Mouse (Mus musculus) inflammation-experienced regulatory T-cells, adult 16 weeks (primary cell): ENCODE results near the gene Nxpe2. TPM values are rescaled to one million over a fixed set of nuclear protein-coding genes. Genes with fewer than 3 reads are reported as not detected.

Source experiments
- polyA plus RNA-seq: library from polyadenylated mRNA; unstranded; fragments of 100-300 nt; shearing (Covaris generic); gene quantifications from one replicate; pipeline ENCODE4 v1.2.1, GENCODE M21; 2017

Gene Nxpe2
- 0.56 TPM for polyA plus RNA-seq

GRCm38 (mm10) chr9:48353148-48353698 is at the start of gene Nxpe2:
Gene Nxpe2 (minus strand): TSS chr9:48353454.

Other genes with a start within 250 kb of the Nxpe2 start
- gene Nxpe4, start 191.4 kb downstream of the Nxpe2 start, polyA plus RNA-seq, result 0.65 TPM
- 182 TPM for gene Rexo2, start 127.2 kb upstream of the Nxpe2 start, polyA plus RNA-seq
- 194 TPM for gene Rbm7, start 141.8 kb upstream of the Nxpe2 start, polyA plus RNA-seq
- 17.3 TPM for gene Gm5617, start 142.0 kb upstream of the Nxpe2 start, polyA plus RNA-seq